Mouse (Mus musculus) CH12.LX (cell line): Measurements from ENCODE around the gene Ace. TPM values are rescaled to one million over a fixed set of nuclear protein-coding genes. Genes with fewer than 3 reads are reported as not detected.

ENCODE experiments used
- DNase-seq: peaks from one replicate; pipeline ENCODE4 v3.0.0-alpha.2; 2013; ENCODE audit errors: extremely low read depth
- H3K27ac ChIP-seq: 2 replicates; pipeline ENCODE4 v1.5.1; 2012; ENCODE audit warnings: low read depth, mild to moderate bottlenecking, control low read depth, moderate library complexity; ENCODE audit not compliant: insufficient read depth
- H3K27me3 ChIP-seq: replicated peaks from 2 replicates; pipeline ENCODE3; 2012; ENCODE audit warnings: inconsistent platforms
- H3K36me3 ChIP-seq, 2 experiments: replicated peaks in 1 of 2; 2 replicates each; pipeline versions ENCODE3 to v1.6.1; 2012; ENCODE audit warnings: inconsistent platforms in 1 of 2, low read length in 1 of 2, mild to moderate bottlenecking in 1 of 2, mixed read lengths in 1 of 2, moderate library complexity in 1 of 2; ENCODE audit not compliant: control insufficient read depth in 1 of 2, insufficient read depth in 1 of 2
- H3K4me1 ChIP-seq, 2 experiments: 2 replicates each; pipeline ENCODE4 v1.6.1; 2012; ENCODE audit warnings: inconsistent platforms in 1 of 2, moderate library complexity in 1 of 2; ENCODE audit not compliant: insufficient read depth in 2 of 2, control insufficient read depth in 1 of 2
- H3K4me2 ChIP-seq: 2 replicates; pipeline ENCODE4 v1.6.1; 2012; ENCODE audit warnings: low read depth, mild to moderate bottlenecking, control low read depth; ENCODE audit not compliant: poor library complexity, insufficient read depth, severe bottlenecking
- H3K4me3 ChIP-seq, 3 experiments: fragments of 150-350 bp in 1 of 3; sonication (generic) in 1 of 3; replicated peaks in 1 of 3; 2 replicates each; pipeline versions ENCODE3 to v1.5.1; 2011 to 2012; ENCODE audit warnings: low read depth in 2 of 3, low read length in 2 of 3, mild to moderate bottlenecking in 2 of 3, moderate library complexity in 2 of 3, control low read depth in 1 of 3, improper control_type of control experiment in 1 of 3, inconsistent platforms in 1 of 3, mixed read lengths in 1 of 3; ENCODE audit not compliant: poor library complexity in 1 of 3
- H3K79me2 ChIP-seq: replicated peaks from 2 replicates; pipeline ENCODE4 v1.6.1; 2012; ENCODE audit warnings: mild to moderate bottlenecking, moderate library complexity; ENCODE audit not compliant: control insufficient read depth, poor library complexity, insufficient read depth, severe bottlenecking; ENCODE audit errors: extremely low read depth
- H3K9ac ChIP-seq: 2 replicates; pipeline ENCODE4 v1.6.1; 2012; ENCODE audit warnings: low read depth, mild to moderate bottlenecking, control low read depth, moderate library complexity; ENCODE audit not compliant: insufficient read depth
- H3K9me3 ChIP-seq: replicated peaks from 2 replicates; pipeline ENCODE3; 2012; ENCODE audit warnings: low read length, inconsistent platforms, mixed read lengths
- BHLHE40 ChIP-seq: IDR thresholded peaks from 2 replicates; pipeline ENCODE4 v1.6.1; 2011; ENCODE audit warnings: mild to moderate bottlenecking, low read depth, low read length, improper control_type of control experiment
- CHD1 ChIP-seq: IDR thresholded peaks from 2 replicates; pipeline ENCODE4 v1.6.1; 2012; ENCODE audit warnings: low read depth, low read length, improper control_type of control experiment, inconsistent platforms
- CHD2 ChIP-seq: IDR thresholded peaks from 2 replicates; pipeline ENCODE4 v1.6.1; 2011; ENCODE audit warnings: low read length, improper control_type of control experiment
- EP300 ChIP-seq: IDR thresholded peaks from 2 replicates; pipeline ENCODE4 v1.6.1; 2011; ENCODE audit warnings: low read length, improper control_type of control experiment
- ETS1 ChIP-seq: conservative IDR thresholded peaks from 2 replicates; pipeline ENCODE4 v1.6.1; 2012; ENCODE audit warnings: low read depth, mild to moderate bottlenecking, inconsistent platforms, low read length, improper control_type of control experiment, moderate library complexity
- GABPA ChIP-seq: IDR thresholded peaks from 2 replicates; pipeline ENCODE4 v1.6.1; 2012; ENCODE audit warnings: low read depth, low read length, improper control_type of control experiment, inconsistent platforms; ENCODE audit not compliant: insufficient replicate concordance
- HCFC1 ChIP-seq: IDR thresholded peaks from 2 replicates; pipeline ENCODE4 v1.6.1; 2012; ENCODE audit warnings: low read depth, mild to moderate bottlenecking, inconsistent platforms, low read length, improper control_type of control experiment
- JUND ChIP-seq: conservative IDR thresholded peaks from 2 replicates; pipeline ENCODE4 v1.6.1; 2011; ENCODE audit warnings: low read depth, low read length, improper control_type of control experiment
- KAT2A ChIP-seq: IDR thresholded peaks from 2 replicates; pipeline ENCODE4 v1.6.1; 2012; ENCODE audit warnings: low read length, improper control_type of control experiment, inconsistent platforms; ENCODE audit not compliant: insufficient replicate concordance
- MAFK ChIP-seq: IDR thresholded peaks from 2 replicates; pipeline ENCODE4 v1.6.1; 2011; ENCODE audit warnings: low read length, improper control_type of control experiment; ENCODE audit not compliant: insufficient replicate concordance
- MXI1 ChIP-seq: IDR thresholded peaks from 2 replicates; pipeline ENCODE4 v1.6.1; 2011; ENCODE audit warnings: mild to moderate bottlenecking, low read depth, low read length, improper control_type of control experiment
- RAD21 ChIP-seq: IDR thresholded peaks from 2 replicates; pipeline ENCODE4 v1.6.1; 2011; ENCODE audit warnings: low read depth, mild to moderate bottlenecking, low read length, improper control_type of control experiment, moderate library complexity
- TCF12 ChIP-seq: IDR thresholded peaks from 2 replicates; pipeline ENCODE4 v1.6.1; 2014; ENCODE audit warnings: low read depth, mild to moderate bottlenecking, inconsistent platforms, low read length, improper control_type of control experiment
- UBTF ChIP-seq: IDR thresholded peaks from 2 replicates; pipeline ENCODE4 v1.6.1; 2012; ENCODE audit warnings: low read depth, mild to moderate bottlenecking, inconsistent platforms, low read length, improper control_type of control experiment, moderate library complexity
- USF1 ChIP-seq: IDR thresholded peaks from 2 replicates; pipeline ENCODE4 v1.6.1; 2014; ENCODE audit warnings: low read depth, mild to moderate bottlenecking, inconsistent platforms, low read length, improper control_type of control experiment
- USF2 ChIP-seq: conservative IDR thresholded peaks from 2 replicates; pipeline ENCODE4 v1.6.1; 2011; ENCODE audit warnings: low read depth, low read length, improper control_type of control experiment
- ZC3H11A ChIP-seq: IDR thresholded peaks from 2 replicates; pipeline ENCODE4 v1.6.1; 2012; ENCODE audit warnings: low read depth, mild to moderate bottlenecking, inconsistent platforms, low read length, improper control_type of control experiment
- ZKSCAN1 ChIP-seq: IDR thresholded peaks from 2 replicates; pipeline ENCODE4 v1.6.1; 2012; ENCODE audit warnings: low read depth, inconsistent platforms, low read length, improper control_type of control experiment, borderline replicate concordance
- ZMIZ1 ChIP-seq: IDR thresholded peaks from 2 replicates; pipeline ENCODE4 v1.6.1; 2012; ENCODE audit warnings: low read depth, mild to moderate bottlenecking, inconsistent platforms, low read length, improper control_type of control experiment
- dilution Hi-C: fragments of 300-500 bp; cut with MboI; formaldehyde crosslinking; loops from 2 replicates; pipeline ENCODE4 v1.14.3; 2020; ENCODE audit warnings: low sequenced_read_pairs; ENCODE audit not compliant: extremely low pct_unique_long_range_greater_than_20kb, extremely low pct_ligation_motif_present
- in situ Hi-C: fragments of 300-500 bp; cut with MboI; formaldehyde crosslinking; loops from 3 replicates; pipeline ENCODE4 v1.14.3; 2019; ENCODE audit warnings: low sequenced_read_pairs, low pct_ligation_motif_present, low pct_unique_long_range_greater_than_20kb, mixed read lengths
- polyA plus RNA-seq: library from polyadenylated mRNA; unstranded; fragments of >175 nt; gene quantifications from 2 replicates; pipeline ENCODE4 v1.2.1, GENCODE M21; 2012; ENCODE audit warnings: low read depth; ENCODE audit not compliant: insufficient read length
- total RNA-seq, 2 experiments: library from RNA; depleted of rRNA; stranded (reverse); fragments of 300-350 nt in 1 of 2; fragments of >200 nt in 1 of 2; gene quantifications; 2 replicates each; pipeline ENCODE4 v1.2.3; 2012 to 2014

Gene Ace
- total and polyA plus RNA-seq, 3 experiments = 0.08 TPM; not detected in 2

- Histone ChIP-seq H3K27me3 (peaks cover 96% of the 10 kb centered on the region), H3K79me2 (no peaks in the 10 kb centered on the region), H3K9me3 (no peaks in the 10 kb centered on the region)
- TF ChIP-seq USF2 (no peak), MXI1 (no peak), JUND (no peak), CHD1 (no peak), BHLHE40 (no peak), ZMIZ1 (no peak), ZKSCAN1 (no peak), CHD2 (no peak), ZC3H11A (no peak), USF1 (no peak)
- TF ChIP-seq, all 38 proteins: peak for 0
- Histone ChIP-seq H3K36me3 (no peaks in the 10 kb centered on the region), H3K27ac (no peak overlapping the region), H3K4me1 (no peaks in the 10 kb centered on the region), H3K4me2 (no peak overlapping the region), H3K4me3 (no peak overlapping the region), H3K9ac (no peak overlapping the region)
- in situ Hi-C loops = no loop called here
- dilution Hi-C loops = no loop called here
- DNase-seq = no peak
Measured at GRCm38 (mm10) chr11:105975636-105976035, 7.9 kb downstream of the Ace start.

DNA sequence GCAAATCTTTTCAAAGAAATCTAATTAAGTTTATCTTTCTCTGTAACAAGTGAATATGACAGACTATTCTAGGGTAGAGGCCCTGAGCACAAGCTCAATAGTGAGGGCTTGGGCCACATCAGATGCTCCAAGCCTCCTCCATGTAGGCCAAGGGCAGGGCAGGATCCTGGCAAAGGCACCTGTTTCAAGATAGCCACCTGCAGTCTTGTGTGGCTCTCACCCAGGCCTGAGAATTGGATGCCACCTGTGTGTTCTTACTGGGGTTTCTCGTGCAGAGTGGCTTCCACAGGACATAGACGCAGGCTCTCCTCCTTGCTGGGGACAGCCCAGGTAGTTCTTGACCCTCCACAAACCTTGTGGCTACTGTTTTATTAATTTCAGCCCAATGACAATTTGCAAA is 10.5 kb downstream of the Ace start:
- Histone ChIP-seq H3K27me3 (peaks cover 94% of the 10 kb centered on the region), H3K9me3 (no peaks in the 10 kb centered on the region), H3K27ac (no peak overlapping the region), H3K36me3 (no peaks in the 10 kb centered on the region), H3K79me2 (no peaks in the 10 kb centered on the region), H3K4me3 (no peak overlapping the region), H3K9ac (no peak overlapping the region), H3K4me1 (no peaks in the 10 kb centered on the region), H3K4me2 (no peak overlapping the region)
- in situ Hi-C loops = no loop called here
- no peak for DNase-seq
- TF ChIP-seq ZMIZ1 (no peak), HCFC1 (no peak), CHD2 (no peak), EP300 (no peak), ZKSCAN1 (no peak), USF1 (no peak), TCF12 (no peak), MAFK (no peak), BHLHE40 (no peak), KAT2A (no peak), ZC3H11A (no peak), UBTF (no peak), GABPA (no peak), ETS1 (no peak), CHD1 (no peak), RAD21 (no peak)
- dilution Hi-C loops = no loop called here
